Mouse (Mus musculus) heart, postnatal 4 days (tissue): ENCODE results near the gene Glp2r. TPM values are rescaled to one million over a fixed set of nuclear protein-coding genes. Genes with fewer than 3 reads are reported as not detected.

ENCODE experiments used
- DNase-seq: peaks from one replicate; pipeline ENCODE4 v3.0.0; 2021
- total RNA-seq, 2 experiments: library from RNA; stranded (reverse); gene quantifications; 2 replicates each; pipeline ENCODE4 v1.2.3; 2021

Glp2r gene
- total RNA-seq, result not detected

DNA sequence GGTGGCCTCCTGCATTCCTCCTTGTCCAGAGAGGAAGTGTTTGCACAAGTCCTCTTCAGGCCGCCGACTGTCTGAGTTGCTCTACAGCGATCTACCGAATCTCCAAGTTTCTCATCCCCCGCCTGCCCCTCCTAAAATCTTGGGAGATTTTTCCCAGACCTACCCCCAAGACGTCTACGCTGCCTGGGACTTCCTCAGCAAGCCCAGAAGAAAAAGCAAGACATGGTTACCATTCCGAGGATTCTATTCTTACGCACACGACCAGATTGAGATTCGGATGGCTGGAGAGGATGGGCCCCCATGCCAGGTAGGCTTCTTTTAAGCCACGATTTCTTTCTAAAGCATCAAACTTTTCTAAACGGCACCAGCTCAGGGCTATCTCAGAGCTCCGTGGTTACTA lies at the start of gene Glp2r:
TSS of gene Glp2r (minus strand) at position 101 of the 400 bp plus-strand sequence.
- DNase-seq, result no peak

DNA sequence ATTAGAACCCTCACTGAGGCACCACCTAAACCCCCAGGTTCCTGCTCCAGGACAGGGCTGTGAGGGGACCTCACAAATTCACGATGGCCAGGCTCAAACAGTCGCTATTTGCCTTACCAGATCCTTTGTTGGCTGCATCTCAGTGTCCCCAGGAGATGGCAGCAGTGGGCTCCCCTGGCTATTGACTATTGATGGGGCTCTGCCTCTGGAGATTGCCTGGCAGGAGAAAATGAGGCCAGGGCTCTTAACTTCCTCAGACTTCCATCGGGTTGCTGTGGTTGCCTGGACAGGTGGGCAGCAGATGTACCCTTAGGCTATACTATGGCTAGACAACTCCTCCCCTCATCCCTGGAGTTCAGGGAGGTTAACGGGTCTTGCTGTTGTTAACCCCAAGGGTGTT lies 49.3 kb upstream of the Glp2r start:
- DNase-seq, result peak; percentile 65

DNA sequence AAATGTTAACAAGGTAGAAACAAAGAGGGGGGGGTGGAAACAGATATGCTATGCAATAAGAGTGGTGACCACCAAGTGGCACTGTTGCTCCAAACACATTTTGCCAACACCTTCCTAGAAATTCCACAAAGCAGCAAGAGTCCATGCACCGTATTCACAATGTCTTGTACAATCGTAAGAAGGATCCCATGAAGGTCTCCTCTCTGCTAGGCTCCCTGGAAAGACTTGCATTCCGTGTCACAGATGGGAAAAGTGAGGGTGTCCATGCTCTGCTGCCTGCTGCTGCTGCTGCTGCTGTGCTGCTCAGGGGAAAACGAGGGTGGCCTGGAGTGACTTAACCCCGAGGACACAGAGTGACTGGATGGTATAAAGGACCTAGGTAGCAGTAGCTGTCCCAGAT lies 48.7 kb upstream of the Glp2r start:
- DNase-seq, result peak; percentile 64

DNA sequence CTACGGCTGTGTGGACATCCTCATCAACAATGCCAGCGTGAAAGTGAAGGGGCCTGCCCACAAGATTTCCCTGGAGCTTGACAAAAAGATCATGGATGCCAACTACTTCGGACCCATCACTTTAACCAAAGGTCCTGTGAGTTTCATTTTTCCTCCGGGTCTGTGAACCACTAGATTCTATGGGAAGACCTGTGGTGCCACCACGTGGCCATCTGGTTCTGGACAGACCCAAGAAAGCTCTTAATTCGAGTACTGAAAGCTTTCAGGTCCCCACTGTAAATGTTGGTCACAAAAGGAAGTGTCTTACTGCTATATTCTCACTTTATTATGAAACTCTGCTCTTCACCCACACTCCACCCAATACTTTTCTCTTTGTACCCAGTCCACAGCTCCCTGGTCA lies 40.6 kb upstream of the Glp2r start:
- peak; percentile 57 for DNase-seq

GRCm38 (mm10) chr11:67808051-67808450 lies 37.1 kb upstream of the Glp2r start:
- no peak for DNase-seq

GRCm38 (mm10) chr11:67806832-67807597 lies 36.1 kb upstream of the Glp2r start:
- no peak for DNase-seq

GRCm38 (mm10) chr11:67805538-67805937 lies 34.6 kb upstream of the Glp2r start:
- no peak for DNase-seq

GRCm38 (mm10) chr11:67801169-67801568 lies 30.2 kb upstream of the Glp2r start:
- no peak for DNase-seq

- no peak for DNase-seq
Measured at GRCm38 (mm10) chr11:67800130-67800723, 29.3 kb upstream of the Glp2r start.

DNA sequence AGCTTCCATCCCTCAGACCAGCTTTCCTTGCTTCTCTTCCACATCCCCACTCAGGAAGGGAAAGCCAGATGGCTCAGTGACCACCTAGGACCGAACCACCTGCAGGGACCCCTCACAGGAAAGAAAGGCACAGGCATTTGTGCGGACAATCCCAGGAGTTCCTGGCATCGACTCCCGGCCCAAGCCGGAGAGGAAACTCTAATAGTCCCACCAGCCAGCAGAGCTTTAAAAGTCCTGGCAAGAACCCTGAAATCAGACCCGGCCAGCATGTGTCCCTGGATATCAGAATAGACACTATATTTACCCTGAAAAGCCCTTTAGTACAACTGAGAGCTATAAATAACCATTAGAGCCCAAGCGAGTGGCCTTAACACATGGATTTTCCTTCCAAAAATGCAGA lies 27.0 kb upstream of the Glp2r start, which contains the start of gene Dhrs7c:
TSS of gene Dhrs7c (plus strand) at position 257 of the 400 bp plus-strand sequence.
- peak; percentile 65 for DNase-seq

- DNase-seq, result peak; percentile 30
Measured at GRCm38 (mm10) chr11:67790182-67790581, 19.2 kb upstream of the Glp2r start.

- DNase-seq, result no peak
Measured at GRCm38 (mm10) chr11:67774379-67774778, 3.4 kb upstream of the Glp2r start, which contains the start of gene Gsg1l2. Gsg1l2 (plus strand) TSS chr11:67774608.

- DNase-seq, result peak; percentile 63
Measured at GRCm38 (mm10) chr11:67772577-67772976, 1.6 kb upstream of the Glp2r start.

GRCm38 (mm10) chr11:67771691-67772090 lies 738 bp upstream of the Glp2r start:
- DNase-seq, result no peak

- DNase-seq, result peak; percentile 54
Measured at GRCm38 (mm10) chr11:67757373-67758167, 13.4 kb downstream of the Glp2r start.

- no peak for DNase-seq
Measured at GRCm38 (mm10) chr11:67756287-67756686, 14.7 kb downstream of the Glp2r start.

DNA sequence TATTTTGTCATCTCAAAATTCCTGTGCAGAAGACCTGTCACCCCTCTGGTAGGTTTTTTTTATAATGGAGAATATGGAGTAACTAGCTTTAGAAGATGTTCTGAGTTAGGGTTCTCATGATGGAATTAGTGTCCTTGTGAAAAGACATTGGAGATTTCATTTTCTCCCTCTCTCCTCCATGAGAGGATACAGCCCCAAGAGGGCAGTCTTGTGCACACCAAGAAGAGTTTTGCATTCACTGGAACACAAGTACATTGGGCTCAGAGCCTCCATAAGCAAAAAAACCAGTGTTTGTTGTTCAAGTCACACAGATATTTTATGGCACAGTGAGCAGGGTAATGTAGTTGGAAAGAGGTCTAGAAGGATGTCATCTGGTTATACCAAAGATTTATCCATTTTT lies 29.4 kb downstream of the Glp2r start:
- DNase-seq, result no peak

GRCm38 (mm10) chr11:67738846-67739490 lies 32.0 kb downstream of the Glp2r start:
- no peak for DNase-seq

DNA sequence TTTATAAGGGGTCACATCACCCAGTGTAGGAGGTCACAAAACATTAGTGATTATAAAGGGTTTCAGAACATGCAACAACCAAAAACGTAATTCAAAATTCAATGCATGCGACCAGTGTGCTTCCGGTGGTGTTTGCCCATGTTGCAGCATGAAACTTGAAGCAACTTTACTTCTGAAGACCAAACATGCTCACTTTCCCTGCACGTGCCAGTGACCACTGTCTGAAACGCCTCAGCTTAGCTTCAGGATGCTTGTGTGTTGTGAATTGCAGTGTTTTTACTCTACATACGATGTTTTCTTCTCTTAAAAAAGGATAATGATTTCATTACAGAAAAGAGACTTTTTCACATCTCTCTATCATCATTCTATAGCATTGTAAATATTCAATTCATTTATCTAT lies 32.6 kb downstream of the Glp2r start:
- DNase-seq, result no peak

DNA sequence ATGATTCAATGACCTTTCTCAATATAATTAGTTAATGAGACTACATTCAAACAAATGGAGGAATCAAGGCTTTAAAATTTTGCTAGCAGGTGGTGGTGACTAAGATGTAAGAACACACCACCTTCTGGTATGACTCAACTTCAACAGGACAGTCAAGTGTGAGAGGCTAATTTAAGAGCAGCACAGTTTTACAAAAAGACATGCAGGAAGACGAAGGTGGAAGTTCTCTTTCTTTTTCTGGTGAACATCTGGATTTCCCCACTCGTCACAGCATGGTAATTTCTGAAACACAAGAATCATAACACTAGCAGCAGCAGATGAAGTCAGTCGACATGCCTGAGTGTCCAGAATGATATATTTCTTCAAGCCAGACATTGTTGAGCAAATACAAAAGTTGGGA lies 36.4 kb downstream of the Glp2r start:
- DNase-seq, result no peak

- no peak for DNase-seq
Measured at GRCm38 (mm10) chr11:67733726-67734125, 37.2 kb downstream of the Glp2r start.

- DNase-seq, result no peak
Measured at GRCm38 (mm10) chr11:67731056-67731455, 39.9 kb downstream of the Glp2r start.

DNA sequence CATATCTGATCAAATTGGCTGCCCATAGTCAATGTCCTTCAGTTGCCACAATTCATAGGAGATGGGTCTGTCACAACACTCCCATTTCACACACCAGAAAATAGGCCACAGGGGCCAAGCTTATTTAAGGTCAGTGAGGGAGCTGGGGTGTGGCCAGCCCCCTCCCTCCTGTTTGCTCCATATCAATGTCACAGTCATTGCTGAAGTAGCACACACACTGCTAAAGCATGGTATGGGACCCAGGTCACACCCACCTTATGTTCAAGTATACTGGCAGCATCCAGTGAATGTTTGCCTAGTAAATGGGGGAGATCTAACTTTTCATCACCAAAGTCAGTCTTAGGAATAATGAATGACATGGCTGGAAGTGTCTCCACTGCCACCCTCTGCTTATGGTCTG lies 42.2 kb downstream of the Glp2r start:
- no peak for DNase-seq
